Mouse (Mus musculus): ENCODE measurements around the gene Timp2.
A peak's percentile ranks its signal among the peaks of the same experiment; 100 is the strongest.
"Not testable (repeated sequence)": the region's sequence is repeated elsewhere in the genome, so short reads cannot be mapped to it uniquely, and the experiment has no call there.

Gene Timp2

DNA sequence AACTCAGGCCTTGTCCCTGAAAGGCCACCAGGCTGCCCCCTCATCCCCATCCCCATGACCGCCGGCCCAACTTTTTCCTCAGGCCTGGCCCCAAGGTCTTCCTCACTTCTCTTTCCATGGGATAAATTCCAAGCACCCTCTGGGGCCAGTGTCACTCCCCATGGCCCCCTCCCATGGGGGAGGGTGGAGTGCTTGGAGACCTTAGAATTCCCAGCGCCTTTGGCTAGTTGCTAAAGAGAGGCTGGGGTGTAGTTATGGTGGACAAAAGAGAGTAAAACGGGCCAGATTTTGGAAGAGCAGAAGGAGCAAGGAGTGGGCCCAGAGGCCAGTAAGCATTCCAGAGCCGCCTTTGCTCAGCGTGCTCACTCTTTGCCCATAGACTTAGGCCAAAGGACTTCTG, at the start of gene Timp2:
Gene Timp2, minus strand, starts transcription at position 101 of the 400 bp plus-strand sequence.
- no peak for DNase-seq

DNA sequence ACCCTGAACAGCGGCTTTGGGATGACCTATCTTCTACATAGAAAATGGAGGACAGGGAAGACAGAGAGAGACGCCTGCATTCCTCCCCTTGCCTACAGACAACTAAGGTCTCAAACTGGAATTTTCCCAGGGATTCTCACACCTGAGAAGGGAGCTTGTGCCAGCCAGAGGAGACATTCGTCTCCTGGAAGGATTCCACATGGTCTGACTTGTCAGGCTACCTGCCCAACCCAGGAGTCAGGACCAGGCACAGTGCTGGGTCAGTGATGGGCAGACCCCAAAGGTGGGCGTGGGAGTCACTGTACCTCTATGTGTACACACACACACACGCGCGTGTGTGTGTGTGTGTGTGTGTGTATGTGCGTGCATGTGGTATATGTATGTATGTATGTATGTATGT, 49.8 kb upstream of the Timp2 start:
- DNase-seq, result peak in 1 of 2 experiments; percentile 1

DNA sequence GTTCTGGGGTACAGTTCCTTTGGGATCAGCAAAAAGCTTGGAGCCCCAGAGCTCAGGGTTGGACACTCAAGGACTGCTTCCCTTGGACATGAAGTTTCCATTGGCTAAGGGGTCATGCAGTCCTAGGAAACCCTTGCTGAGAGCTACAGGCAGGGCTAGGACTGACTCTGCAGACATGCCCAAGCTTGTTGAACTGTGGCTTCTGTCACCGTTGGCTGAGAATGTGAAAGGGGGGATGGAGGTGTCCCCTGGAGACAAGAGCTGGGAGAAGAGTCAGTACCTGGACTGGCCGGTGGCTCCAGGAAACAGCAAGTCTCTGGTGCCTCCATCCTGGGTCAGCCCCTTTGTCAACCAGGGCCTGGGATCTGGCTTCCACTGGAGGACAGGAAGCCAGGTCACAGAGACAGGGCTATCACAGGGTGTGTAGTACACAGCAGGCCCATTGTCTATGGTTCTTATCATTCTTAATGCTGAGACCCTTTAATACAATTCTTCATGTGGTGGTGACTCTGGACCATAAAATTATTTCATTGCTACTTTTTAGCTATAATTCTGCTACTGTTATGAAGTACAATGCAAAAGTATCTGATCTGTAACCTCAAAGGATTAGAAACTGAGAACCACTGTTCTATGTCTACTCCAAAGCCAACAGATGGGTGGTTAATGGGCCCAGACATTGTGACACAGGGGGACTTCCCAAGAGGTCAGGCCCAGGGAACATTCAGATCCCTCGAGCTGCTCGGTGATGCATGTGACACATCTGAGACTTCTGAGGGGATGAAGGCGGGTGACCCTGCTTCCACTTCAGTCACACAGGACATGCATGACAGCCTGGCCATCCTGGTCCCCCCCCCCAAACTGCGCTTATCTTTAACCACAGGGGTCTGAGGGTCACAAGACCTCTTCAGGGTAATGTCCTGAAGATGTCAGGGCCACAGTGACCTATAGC, 48.7 kb upstream of the Timp2 start:
- DNase-seq, result peak in 1 of 2 experiments; percentile 8

GRCm38 (mm10) chr11:118403183-118403582, 47.6 kb upstream of the Timp2 start:
- peak in 1 of 2 experiments; percentile 0 for DNase-seq

- DNase-seq, result peak; percentile 77 to 85
These were observed 46.3 kb upstream of the Timp2 start, which contains the start of gene Lgals3bp for GRCm38 (mm10) chr11:118401760-118402280. TSS of gene Lgals3bp (minus strand) at chr11:118402092.

GRCm38 (mm10) chr11:118401195-118401594, 45.7 kb upstream of the Timp2 start:
- DNase-seq, result peak in 1 of 2 experiments; percentile 5

DNA sequence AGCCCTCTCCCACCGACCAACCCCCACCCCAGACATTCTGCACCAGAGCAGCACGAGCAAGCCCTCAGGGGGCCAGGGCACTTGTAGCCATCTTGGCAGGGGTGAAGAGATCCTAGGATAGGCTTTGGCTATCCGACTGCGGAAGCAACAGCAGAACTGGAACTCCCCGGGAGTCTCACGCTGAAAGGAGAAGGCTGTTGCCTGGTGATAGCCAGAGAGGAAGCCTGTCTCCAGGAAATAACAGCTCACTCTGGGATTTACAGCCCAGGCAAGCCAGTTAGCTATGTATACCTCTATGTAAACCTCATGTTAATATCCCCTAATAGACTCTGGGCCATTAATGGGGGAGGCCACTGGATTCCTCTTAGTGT, 45.0 kb upstream of the Timp2 start:
- DNase-seq, result peak; percentile 39 to 47

DNA sequence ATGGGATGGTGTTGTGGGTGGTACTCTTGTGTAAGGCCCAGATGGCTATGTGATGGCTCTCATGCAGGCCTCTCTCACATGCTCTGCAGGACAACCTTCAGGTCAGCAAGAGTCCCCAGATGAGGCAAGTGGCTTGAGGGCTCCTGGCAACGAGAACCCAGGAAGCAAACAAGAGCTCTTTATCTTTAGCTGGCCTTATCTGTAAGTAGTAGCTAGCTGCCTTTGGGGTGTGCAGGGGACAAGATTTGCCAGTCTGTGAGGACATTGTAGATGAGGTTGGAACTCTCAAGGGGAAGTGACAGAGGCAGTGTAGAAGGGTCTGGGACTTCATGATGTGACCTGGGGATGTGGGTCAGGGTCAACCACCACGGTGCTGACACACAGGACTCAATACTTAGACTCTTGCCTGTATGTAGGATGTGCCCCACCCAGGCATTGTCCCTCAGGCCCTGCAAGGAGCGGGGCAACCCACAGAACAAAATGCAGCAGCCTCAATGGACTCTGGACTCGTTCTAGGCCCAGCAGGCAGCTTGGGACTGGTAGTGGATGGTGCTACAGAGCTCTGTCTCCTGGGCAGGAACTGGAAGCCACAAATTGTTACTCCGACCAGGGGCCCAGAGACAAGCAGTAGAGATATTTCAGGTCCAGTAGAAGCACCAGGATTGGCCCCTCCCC, 44.5 kb upstream of the Timp2 start:
- DNase-seq, result peak in 1 of 2 experiments; percentile 27

DNA sequence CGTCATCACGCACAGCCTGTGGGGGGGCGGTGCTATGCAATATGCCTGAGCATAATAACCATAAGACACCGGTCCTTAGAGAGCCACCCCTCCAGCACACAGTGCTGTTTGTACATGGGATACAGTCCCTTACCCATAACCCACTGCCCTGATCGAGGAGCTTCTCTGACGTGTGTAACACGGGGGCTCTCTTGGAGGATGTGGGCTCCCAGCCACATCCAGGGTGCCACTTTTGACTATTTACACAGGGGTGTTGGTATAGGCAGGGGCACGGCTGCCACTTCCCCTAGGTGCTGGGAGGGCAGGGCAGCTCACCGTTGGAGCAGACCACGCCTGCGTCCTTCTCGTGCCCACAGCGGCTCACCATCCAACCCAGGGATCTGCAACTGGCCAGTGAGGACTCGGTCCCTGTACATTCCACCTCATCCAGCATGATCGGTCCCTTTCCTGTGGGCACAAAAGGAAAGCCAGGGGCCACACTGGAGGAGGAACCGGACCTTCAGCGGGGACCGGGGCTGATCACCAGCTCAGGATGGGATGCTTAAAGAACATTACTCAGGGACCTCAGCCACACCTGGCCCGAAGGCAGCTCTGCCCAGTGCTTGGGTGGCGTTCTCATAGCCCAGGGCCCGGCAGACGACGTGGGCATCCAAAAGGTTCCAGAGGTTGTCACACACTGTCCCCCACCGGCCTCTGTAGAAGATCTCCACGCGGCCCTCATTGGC, 42.4 kb upstream of the Timp2 start:
- peak in 1 of 2 experiments; percentile 1 for DNase-seq

DNA sequence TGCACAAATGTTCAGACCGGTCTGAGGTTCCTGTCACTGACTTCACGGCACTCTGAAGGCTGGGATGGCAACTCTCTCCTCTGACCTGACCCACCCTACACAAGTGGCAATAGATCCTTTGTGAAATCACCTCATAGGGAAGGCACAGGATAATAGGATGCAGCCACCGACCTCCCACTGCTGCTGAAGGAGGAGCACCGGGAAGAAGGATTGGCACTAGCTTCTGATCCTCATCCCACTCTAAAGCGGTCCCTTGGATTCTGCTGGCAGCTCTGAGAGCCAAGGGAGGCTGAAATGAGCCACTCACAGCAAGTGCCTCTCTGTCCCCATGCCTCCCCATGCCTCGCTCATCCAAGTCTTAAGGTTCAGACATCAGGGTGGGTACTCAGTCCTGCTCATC, 39.0 kb upstream of the Timp2 start:
- DNase-seq, result peak in 1 of 2 experiments; percentile 0

DNA sequence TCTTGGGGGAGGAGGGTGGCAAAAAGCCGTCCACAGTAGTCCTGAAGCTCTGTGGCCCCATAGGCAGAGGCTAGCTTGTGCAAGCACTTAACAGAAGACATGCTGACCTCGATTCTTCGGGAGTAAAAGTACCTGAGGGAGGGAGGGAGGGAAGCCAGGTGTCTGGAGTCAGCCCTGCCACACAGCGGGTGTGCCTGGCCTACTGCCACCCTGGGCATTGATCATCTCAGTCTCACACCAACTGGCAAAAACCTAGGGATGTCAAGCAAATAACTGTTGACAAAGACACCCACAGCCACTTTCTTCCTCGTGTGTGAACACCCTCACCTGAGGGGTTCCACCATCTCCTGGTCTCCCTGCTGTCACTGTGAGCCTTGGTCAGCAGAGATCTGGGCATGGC, 38.5 kb upstream of the Timp2 start:
- DNase-seq, result peak in 1 of 2 experiments; percentile 0

DNA sequence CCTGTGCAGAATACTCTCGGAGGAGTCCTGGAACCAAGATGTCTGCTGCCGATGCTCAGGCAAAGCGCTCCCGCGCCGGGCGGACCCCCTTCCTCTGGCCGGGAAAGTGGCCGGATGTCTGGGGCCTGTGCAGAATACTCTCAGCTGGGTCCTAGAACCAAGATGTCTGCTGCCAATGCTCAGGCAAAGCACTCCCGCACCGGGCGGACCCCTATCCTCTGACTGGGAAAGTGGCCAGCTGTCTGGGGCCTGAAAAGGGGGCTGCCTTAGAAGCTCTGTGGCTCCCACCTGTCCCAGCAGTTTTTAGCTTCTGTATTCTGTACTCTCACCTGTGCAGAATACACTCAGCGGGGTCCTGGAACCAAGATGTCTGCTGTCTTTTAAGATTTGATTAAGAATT, 32.3 kb upstream of the Timp2 start:
- not testable (repeated sequence) for DNase-seq

DNA sequence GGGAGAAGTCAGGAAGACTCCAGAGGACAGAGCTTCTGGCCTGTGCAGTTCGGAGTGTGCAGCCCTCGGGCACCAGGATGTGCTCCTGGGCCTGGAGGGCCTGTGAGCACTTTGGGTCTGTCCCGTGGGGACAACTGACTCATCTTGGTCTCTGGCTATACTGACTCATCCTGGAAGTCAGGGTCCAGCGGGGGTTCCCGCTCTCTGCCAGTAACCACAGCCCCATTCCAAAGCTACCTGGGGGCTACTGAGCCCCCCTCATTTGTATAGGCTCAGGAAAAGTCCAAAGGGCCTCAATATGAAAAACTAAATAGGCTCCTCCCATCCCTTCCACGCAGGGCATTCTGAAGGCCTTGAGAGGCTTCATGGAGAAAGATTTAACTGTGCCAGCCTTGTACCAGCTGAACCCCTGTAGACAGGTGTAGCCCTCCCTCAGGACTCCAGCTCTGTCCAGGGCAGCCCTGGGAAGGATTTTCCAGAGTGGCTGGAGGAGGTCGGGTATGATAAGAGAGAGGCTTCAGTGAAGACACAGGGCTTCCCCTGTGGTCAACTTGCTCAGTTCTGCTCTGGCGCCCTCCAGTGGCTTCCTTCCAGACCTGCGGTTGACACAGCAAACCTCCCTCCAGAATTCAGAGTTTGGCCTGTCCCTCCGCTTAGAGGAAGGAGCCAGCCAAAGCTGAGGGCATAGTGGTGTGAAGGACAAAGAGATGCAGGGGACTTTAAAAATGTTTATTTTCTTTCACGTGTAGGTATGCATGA, 23.9 kb upstream of the Timp2 start:
- peak; percentile 77 to 94 for DNase-seq

DNA sequence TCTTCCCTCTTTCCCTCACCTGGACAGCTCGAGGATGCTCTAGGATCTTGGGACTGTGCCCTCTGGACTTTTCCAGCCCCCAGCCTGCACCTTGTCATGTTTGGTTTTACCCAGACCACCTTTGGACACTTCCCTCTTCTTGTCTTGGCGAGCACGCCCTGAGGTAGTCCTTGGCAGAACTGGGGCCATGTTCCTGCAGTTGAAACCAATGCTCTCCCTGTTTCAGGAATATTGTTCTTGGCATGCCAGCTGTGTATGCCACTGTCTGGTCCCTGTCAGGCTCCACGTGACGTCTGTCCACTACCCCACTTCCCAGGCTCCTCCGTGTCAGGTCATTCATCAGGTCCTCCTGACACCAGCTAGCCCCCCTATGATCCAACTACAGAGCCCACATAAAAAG, 23.1 kb upstream of the Timp2 start:
- no peak for DNase-seq

GRCm38 (mm10) chr11:118376323-118376722, 20.8 kb upstream of the Timp2 start:
- DNase-seq, result not testable (repeated sequence)

DNA sequence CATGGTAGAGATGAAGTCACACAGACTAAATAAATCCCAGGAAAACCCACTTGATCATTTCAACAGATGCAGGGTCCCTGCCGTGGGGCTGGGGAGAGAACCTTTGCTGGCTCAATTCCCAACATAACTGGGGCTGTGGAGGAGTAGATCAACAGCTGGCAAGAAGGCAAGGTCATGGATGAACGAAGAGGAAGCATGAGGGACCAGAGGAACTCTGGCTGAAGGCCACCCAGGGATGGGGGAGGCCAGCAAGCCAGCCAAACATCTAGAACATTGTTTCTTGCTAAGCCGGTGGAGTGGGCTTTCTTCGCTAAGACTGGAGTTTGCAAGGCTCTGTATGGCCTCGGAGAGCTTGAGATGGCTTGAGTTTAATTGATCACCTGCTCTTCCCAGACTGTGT, 20.3 kb upstream of the Timp2 start:
- no peak for DNase-seq

DNA sequence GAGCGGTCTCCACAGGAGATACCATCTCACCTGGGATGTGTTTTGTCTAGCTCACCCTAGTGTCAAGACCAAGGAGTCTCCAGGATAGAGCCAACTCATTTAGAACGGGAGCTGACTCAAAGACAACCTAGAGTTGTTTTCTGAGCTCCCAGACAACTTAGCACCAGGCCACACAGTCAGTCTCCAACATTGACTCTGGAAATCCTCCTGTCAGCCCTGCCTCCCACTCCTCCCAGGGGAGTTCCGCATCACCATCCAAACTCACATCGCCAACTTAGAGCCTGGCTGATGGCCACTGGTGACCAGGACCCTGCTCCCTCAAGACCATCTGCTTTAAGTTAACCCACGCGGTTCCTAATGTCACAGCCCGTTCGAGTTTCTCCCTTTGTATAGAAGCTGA, 19.9 kb upstream of the Timp2 start:
- DNase-seq, result no peak

DNA sequence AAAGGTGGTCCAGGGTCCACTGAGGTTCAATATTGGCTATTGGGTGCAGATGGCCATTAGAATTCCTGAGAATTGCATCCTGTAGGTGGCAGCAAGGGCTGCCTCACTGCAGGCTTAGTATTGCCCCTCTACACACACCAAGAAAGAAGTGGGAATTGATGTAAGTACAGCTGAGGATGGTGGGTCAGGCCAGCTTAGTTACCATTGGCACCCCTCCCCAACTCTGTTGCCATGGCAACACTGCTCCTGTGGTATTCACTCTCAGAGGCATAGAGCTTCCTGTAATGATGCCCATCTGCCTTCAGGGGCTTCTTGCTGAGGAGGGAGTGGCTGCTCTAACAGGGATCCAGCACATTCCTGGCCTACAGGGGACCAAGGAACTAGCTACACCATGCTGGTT, 19.5 kb upstream of the Timp2 start:
- DNase-seq, result no peak

- no peak for DNase-seq
These were observed 19.0 kb upstream of the Timp2 start for GRCm38 (mm10) chr11:118374506-118374905.

DNA sequence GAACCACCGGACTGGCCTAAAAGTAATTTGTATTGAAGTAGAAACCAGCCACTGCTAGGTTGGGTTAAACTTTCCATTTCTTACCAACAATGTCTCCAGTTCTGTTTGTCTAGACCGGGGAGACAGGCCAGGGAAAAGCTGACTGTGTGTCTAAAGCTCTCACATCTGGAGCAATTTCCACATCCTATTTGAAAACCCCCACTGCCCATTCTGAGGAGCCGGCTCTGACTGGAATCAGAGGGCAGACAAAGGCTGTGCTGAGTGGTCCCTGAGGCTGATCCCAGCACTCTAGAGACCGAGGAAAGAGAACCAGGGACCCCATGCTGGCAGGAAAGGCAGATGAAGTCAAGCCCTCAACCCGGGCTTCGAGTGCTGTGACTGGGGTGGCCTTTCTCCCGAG, 17.1 kb upstream of the Timp2 start:
- no peak for DNase-seq

- DNase-seq, result no peak
These were observed 16.3 kb upstream of the Timp2 start for GRCm38 (mm10) chr11:118371876-118372275.

DNA sequence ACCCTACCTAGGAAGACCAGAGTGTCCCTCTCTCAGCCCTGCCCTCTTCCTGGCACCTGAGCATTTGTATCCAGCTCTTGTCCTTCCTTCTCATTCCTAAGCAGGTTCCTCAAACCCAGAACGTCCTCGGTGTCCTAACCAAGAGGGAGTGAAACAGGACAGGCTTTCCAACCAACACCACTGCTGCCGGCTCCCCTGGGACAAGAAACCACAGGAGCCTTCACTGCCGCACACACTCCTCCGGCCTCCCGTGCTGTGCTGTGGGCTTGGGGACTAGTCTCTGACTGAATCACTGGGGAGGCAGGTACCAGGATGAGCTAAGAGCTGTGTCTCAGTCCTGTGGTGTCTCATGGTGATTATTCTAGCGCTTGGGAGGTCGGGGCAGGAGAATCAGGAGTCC, 14.1 kb upstream of the Timp2 start:
- DNase-seq, result no peak
